Mouse (Mus musculus) cerebellum, adult 8-10 months (tissue): Measurements from ENCODE around the gene Olfr112.
"Not testable (repeated sequence)": the region's sequence is repeated elsewhere in the genome, so short reads cannot be mapped to it uniquely, and the experiment has no call there.

Source experiments
- DNase-seq: peaks from one replicate; pipeline ENCODE4 v3.0.0; 2022

Olfr112 gene

GRCm38 (mm10) chr17:37569351-37569750 is at the start of gene Olfr112:
TSS of gene Olfr112 (minus strand) at chr17:37569451.
- no peak for DNase-seq

GRCm38 (mm10) chr17:37592643-37593042 is 23.4 kb upstream of the Olfr112 start, which contains the start of gene Olfr114:
TSS of gene Olfr114 (minus strand) at chr17:37592743.
- no peak for DNase-seq

- DNase-seq = no peak
These were observed 8.3 kb upstream of the Olfr112 start, which contains the start of gene Olfr113 for GRCm38 (mm10) chr17:37577563-37577962. TSS of gene Olfr113 (minus strand) at chr17:37577663.

- no peak for DNase-seq
These were observed 10.2 kb downstream of the Olfr112 start for GRCm38 (mm10) chr17:37558913-37559615.

- no peak for DNase-seq
These were observed 25.3 kb downstream of the Olfr112 start for GRCm38 (mm10) chr17:37543800-37544435.

- DNase-seq = no peak
These were observed 27.7 kb downstream of the Olfr112 start for GRCm38 (mm10) chr17:37541454-37542119.

GRCm38 (mm10) chr17:37538416-37538815 is 30.8 kb downstream of the Olfr112 start:
- not testable (repeated sequence) for DNase-seq

- no peak for DNase-seq
These were observed 34.1 kb downstream of the Olfr112 start for GRCm38 (mm10) chr17:37535173-37535572.

GRCm38 (mm10) chr17:37525427-37525826 is 43.8 kb downstream of the Olfr112 start:
- not testable (repeated sequence) for DNase-seq

- DNase-seq = not testable (repeated sequence)
These were observed 44.6 kb downstream of the Olfr112 start for GRCm38 (mm10) chr17:37524612-37525011.
